Mouse (Mus musculus) lung, embryonic 14.5 days (tissue): Measurements from ENCODE around the gene Rapgef4. TPM values are rescaled to one million over a fixed set of nuclear protein-coding genes. Genes with fewer than 3 reads are reported as not detected.
A peak's percentile ranks its signal among the peaks of the same experiment; 100 is the strongest.

Experiments
- ATAC-seq: fragments of 200-750 bp; cut with Nextera tagmentation; 2 replicates; pipeline ENCODE4 v1.8.0; 2017; ENCODE audit warnings: mild to moderate bottlenecking, moderate TSS enrichment, moderate library complexity; ENCODE audit not compliant: insufficient read depth
- DNase-seq: peaks from one replicate; pipeline ENCODE4 v3.0.0-alpha.2; 2015
- H3K27ac ChIP-seq: fragments of 300-500 bp; sonication (generic); 2 replicates; pipeline ENCODE4 v1.5.1; 2014; ENCODE audit warnings: low read depth, mild to moderate bottlenecking, moderate library complexity
- H3K27me3 ChIP-seq: fragments of 300-500 bp; sonication (generic); 2 replicates; pipeline ENCODE4 v1.6.1; 2014; ENCODE audit warnings: low read length, control low read depth; ENCODE audit not compliant: insufficient read depth
- H3K36me3 ChIP-seq: fragments of 300-500 bp; sonication (generic); 2 replicates; pipeline ENCODE4 v1.6.1; 2014; ENCODE audit warnings: control low read depth; ENCODE audit not compliant: insufficient read depth
- H3K4me1 ChIP-seq: fragments of 300-500 bp; sonication (generic); 2 replicates; pipeline ENCODE4 v1.6.1; 2014; ENCODE audit warnings: antibody characterized with exemption, control low read depth; ENCODE audit not compliant: insufficient read depth
- H3K4me2 ChIP-seq: fragments of 300-500 bp; sonication (generic); 2 replicates; pipeline ENCODE4 v1.6.1; 2014; ENCODE audit warnings: mild to moderate bottlenecking
- H3K4me3 ChIP-seq: fragments of 300-500 bp; sonication (generic); 2 replicates; pipeline ENCODE4 v1.5.1; 2014; ENCODE audit warnings: low read depth, low read length
- H3K9ac ChIP-seq: fragments of 300-500 bp; sonication (generic); 2 replicates; pipeline ENCODE4 v1.6.1; 2014
- H3K9me3 ChIP-seq: fragments of 300-500 bp; sonication (generic); 2 replicates; pipeline ENCODE4 v1.6.1; 2016; ENCODE audit warnings: low read depth, low read length, control low read depth
- CTCF ChIP-seq: IDR thresholded peaks from 2 replicates; pipeline ENCODE4 v1.5.1; 2016; ENCODE audit warnings: antibody characterized with exemption, low read depth
- WGBS: fragments of 180-500 bp; shearing (Covaris S2); extraction: QIAGEN DNeasy Blood & Tissue Kit; methylation state at CpG from one replicate; pipeline ENCODE4 v1.1.7; 2014; 5-methylcytosine and 5-hydroxymethylcytosine counted together
- polyA plus RNA-seq: library from polyadenylated mRNA; unstranded; fragments of >200 nt; fragmentation: Nextera tagmentation; extraction: Ambion mirVana; gene quantifications from 2 replicates; pipeline ENCODE4 v1.2.1, GENCODE M21; 2014

Gene Rapgef4
- polyA plus RNA-seq, 1 experiment from 2014 or later = 3.5 TPM

DNA sequence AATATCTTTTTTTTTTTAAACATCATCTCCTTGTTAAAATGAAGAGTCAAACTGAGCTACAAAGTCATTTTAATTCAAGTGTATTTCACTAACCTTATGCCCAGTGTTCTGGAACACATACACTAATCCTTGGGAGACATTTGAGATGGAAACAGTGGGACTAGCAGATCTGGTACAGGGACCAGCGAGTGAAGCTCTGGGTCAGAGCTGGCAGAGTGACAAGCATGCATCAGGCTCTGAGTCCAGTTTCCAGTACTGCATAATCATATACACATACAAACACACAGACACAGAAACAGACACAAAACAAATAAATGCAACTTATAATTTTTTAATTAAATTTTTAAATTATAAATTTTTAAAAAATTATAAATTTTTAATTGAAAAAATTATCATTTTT is 48.0 kb downstream of the Rapgef4 start:
- DNase-seq (no peak), ATAC-seq (no peak)

DNA sequence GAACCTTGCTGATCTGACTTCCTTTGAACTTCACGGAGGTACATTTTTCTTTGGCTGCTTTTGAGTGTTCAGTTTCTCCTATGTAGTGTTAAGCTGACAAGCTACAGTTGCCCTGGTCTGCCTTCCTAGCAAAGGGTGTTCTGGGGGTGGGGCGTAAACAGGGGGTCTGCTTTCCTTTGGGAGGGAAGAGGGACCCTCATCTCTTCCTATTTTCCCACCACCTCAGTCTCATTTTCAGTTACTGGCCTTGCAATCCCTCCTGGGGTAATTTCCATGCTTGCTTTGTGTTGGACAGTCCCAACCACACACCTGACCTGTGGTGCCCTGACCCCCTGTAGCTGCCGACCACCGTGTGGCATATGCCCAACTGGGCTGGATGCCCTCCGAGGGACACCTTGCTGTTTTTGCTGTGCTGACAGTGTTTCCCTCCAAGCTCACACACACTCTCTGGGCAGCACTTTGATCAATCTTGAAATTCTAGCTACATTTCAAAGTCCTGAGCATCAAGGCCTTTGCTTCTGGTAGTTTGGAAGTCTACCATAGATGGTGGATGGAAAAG is 48.6 kb downstream of the Rapgef4 start:
- Histone ChIP-seq H3K4me3 (no peak overlapping the region), H3K4me2 (no peak overlapping the region), H3K4me1 (no peaks in the 10 kb centered on the region), H3K27ac (no peak overlapping the region), H3K9me3 (no peaks in the 10 kb centered on the region), H3K27me3 (no peaks in the 10 kb centered on the region), H3K36me3 (no peaks in the 10 kb centered on the region), H3K9ac (no peak overlapping the region)
- DNase-seq (no peak), ATAC-seq (no peak)
- 68% methylated on average over 5 of the region's 5 CpGs for WGBS
- TF ChIP-seq CTCF = no peak

More for the DNA sequence above, 48.0 kb downstream of the Rapgef4 start:
- H3K9me3 ChIP-seq = no peaks in the 10 kb centered on the region
- TF ChIP-seq CTCF = no peak
- H3K9ac ChIP-seq = no peak overlapping the region
- no peaks in the 10 kb centered on the region for H3K27me3 ChIP-seq
- no peak overlapping the region for H3K27ac ChIP-seq
- WGBS = 71% methylated on average over 1 of the region's 1 CpGs
- H3K4me1 ChIP-seq = no peaks in the 10 kb centered on the region
- H3K36me3 ChIP-seq = no peaks in the 10 kb centered on the region
- no peak overlapping the region for H3K4me3 ChIP-seq
- no peak overlapping the region for H3K4me2 ChIP-seq

DNA sequence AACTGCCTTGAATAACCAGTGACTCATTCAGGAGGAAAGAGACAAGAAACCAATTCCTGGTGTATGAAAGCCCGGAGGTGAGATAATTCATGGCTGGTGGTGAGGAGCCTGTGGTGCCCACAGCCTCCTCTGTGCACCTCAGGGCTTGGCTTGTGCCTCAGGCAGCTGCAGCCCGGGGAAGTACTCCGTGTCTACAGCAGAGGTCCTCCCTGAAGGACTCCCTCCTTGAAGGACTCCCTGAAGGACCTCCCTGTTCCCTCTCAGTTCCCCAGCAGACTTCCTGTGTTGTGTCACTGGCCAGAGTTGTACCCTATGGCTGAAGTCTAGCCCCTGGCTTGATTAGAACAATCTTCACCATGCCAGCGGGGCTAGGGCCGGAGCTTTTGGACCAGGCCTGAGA is 50.7 kb downstream of the Rapgef4 start:
- Histone ChIP-seq H3K27me3 (no peaks in the 10 kb centered on the region), H3K36me3 (no peaks in the 10 kb centered on the region), H3K4me2 (no peak overlapping the region), H3K4me3 (no peak overlapping the region), H3K27ac (no peak overlapping the region), H3K4me1 (no peaks in the 10 kb centered on the region), H3K9me3 (no peaks in the 10 kb centered on the region), H3K9ac (no peak overlapping the region)
- TF ChIP-seq CTCF = no peak
- WGBS = 68% methylated on average over 5 of the region's 5 CpGs
- ATAC-seq (no peak), DNase-seq (no peak)

DNA sequence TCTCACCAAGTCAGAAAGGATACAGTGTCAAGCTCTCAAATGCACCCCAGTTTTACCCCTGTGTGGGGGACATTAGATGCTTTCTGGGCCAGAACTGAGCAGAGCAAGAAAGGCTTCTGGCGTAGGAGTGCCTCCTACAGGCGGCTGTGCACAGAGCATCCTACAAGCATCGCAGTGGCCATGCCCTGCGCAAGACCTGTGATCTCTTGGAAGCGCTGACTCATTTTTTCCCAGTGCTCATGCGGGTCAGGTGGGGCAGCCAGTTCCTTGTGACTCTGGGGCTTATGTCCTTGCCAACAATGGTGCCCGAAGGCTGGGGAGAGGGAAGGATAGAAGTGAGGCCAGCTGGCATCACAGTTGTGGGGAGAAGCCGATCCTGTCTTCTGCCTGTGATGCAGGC is 54.6 kb downstream of the Rapgef4 start:
- H3K27me3 ChIP-seq = no peaks in the 10 kb centered on the region
- 54% methylated on average over 8 of the region's 8 CpGs for WGBS
- ATAC-seq (no peak), DNase-seq (peak; percentile 54)
- peak; percentile 72 for TF ChIP-seq CTCF
- H3K27ac ChIP-seq = no peak overlapping the region
- no peak overlapping the region for H3K4me2 ChIP-seq
- H3K4me3 ChIP-seq = no peak overlapping the region
- H3K36me3 ChIP-seq = no peaks in the 10 kb centered on the region
- no peaks in the 10 kb centered on the region for H3K9me3 ChIP-seq
- no peak overlapping the region for H3K9ac ChIP-seq
- no peaks in the 10 kb centered on the region for H3K4me1 ChIP-seq

DNA sequence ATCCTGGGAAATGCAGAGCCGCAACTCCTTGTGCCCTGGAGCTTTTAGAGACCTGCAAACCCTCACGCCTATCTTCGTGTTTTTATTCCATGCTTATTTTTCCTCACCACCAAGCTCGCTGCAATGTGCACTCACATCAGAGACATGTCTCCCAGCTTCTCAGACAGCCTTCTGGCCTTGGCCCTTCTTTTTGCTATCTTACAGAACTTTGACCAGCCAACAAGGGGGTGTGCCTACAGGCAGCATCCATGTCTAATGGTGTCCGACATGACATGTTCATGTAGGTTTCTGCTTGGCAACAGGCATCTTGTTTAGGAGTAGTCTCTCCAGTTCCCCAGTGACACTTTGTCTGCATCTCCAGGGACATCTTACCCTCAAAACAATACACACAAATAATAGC is 56.3 kb downstream of the Rapgef4 start:
- Histone ChIP-seq H3K4me2 (no peak overlapping the region), H3K4me1 (no peaks in the 10 kb centered on the region), H3K4me3 (no peak overlapping the region), H3K9me3 (no peaks in the 10 kb centered on the region), H3K9ac (no peak overlapping the region), H3K36me3 (no peaks in the 10 kb centered on the region), H3K27ac (no peak overlapping the region), H3K27me3 (no peaks in the 10 kb centered on the region)
- ATAC-seq (no peak), DNase-seq (no peak)
- 86% methylated on average over 5 of the region's 5 CpGs for WGBS
- no peak for TF ChIP-seq CTCF

DNA sequence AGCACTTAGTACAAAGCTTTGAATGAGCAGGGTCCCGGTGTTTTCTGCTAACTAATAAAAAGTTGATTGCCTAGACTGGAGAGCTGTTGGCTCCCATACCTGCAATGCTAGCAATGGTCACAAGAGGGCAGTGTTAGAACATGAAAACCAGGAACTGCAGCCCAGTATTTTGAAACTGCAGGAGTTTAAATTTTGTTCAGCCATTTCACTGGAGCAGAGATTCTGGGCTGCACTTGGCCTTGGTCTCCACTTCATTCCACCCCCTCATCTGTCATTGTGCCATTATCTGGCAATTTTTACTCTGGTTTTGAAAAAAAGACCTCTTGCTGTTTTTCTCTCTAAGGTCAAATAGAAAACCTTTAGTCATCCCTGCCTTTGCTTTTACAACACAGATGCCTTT is 57.2 kb downstream of the Rapgef4 start:
- TF ChIP-seq CTCF = peak; percentile 90
- H3K9me3 ChIP-seq = no peaks in the 10 kb centered on the region
- H3K9ac ChIP-seq = no peak overlapping the region
- ATAC-seq (peak; percentile 76), DNase-seq (peak; percentile 96)
- 9% methylated on average over 1 of the region's 1 CpGs for WGBS
- H3K27me3 ChIP-seq = no peaks in the 10 kb centered on the region
- H3K4me2 ChIP-seq = no peak overlapping the region
- no peak overlapping the region for H3K4me3 ChIP-seq
- no peaks in the 10 kb centered on the region for H3K4me1 ChIP-seq
- H3K27ac ChIP-seq = no peak overlapping the region
- no peaks in the 10 kb centered on the region for H3K36me3 ChIP-seq

DNA sequence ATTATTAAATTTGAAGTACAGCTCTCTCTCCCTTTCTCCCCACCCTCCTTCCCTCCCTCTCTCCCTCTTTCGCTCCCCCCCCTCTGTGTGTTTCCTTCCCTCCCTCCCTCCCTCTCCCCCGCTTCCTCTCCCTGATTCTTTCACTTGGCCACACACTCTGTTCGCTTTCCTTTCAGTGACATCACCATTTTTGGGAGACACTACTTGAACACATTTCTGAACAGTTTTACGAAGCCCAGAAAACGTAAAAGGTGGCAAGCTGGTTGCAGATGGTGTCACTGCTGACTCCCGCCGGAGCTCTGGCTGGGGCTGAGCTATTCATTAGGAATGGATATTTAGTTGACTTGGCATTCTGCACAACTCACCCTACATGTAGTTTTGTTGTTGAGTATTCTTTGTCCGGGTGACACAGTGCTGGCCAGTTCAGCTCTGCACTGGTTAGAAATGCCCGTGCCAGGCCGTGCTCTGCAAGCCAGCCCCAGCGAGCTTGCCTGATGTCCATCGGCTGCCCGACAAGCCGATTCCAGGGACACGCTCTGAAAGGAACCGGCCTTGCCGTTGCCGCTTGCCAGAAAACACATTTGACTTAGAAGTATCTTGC is 57.7 kb downstream of the Rapgef4 start:
- Histone ChIP-seq H3K36me3 (no peaks in the 10 kb centered on the region), H3K9me3 (no peaks in the 10 kb centered on the region), H3K4me2 (no peak overlapping the region), H3K27me3 (no peaks in the 10 kb centered on the region), H3K4me3 (no peak overlapping the region), H3K9ac (no peak overlapping the region), H3K4me1 (no peaks in the 10 kb centered on the region), H3K27ac (no peak overlapping the region; the same call in 1 of the 2 replicates)
- DNase-seq (peak; percentile 48), ATAC-seq (0 out of 2 replicates have a peak, but pooled peaks have one; percentile 20)
- 55% methylated on average over 18 of the region's 18 CpGs for WGBS
- TF ChIP-seq CTCF = no peak
